Mouse (Mus musculus): ENCODE results near the gene Qtrt1.

DNA sequence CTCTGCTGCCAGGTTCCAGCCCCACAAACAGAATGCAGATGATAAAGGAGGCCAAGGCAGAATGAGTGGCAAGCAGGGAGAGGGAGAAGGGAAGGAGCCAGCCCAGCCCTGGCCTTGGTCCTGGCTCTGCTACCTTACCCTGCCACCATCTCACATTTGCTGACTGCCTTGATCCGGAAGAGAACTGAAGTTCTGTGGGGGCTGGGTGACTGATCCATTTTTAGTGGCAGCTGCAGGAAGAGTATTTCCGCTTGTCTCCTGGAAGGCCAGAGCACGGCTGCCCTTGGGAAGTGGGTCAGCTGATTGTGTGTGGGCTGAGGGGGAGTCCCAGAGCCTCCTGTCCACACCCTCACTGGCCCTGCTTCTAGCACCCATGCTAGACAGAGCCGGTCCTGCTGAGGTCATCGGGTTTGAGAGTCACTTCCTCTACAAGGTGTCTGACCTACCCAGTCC lies 51.5 kb downstream of the Qtrt1 start:
- no peak for TF ChIP-seq POLR2A (IDR thresholded peaks at IDR 0.05; ENCODE audit: borderline replicate concordance, insufficient read depth, low read length)
- TF ChIP-seq CTCF (IDR thresholded peaks at IDR 0.05; ENCODE audit: borderline replicate concordance, insufficient read depth, low read depth, low read length) = no peak
